Mouse (Mus musculus) heart, postnatal 0 days (tissue): Measurements from ENCODE around the gene Sgpp2.

ENCODE experiments used
- CTCF ChIP-seq: IDR thresholded peaks from 2 replicates; pipeline ENCODE4 v1.5.1; 2016; ENCODE audit warnings: antibody characterized with exemption, control low read depth, low read depth
- EP300 ChIP-seq: IDR thresholded peaks from 2 replicates; pipeline ENCODE4 v1.6.1; 2016; ENCODE audit warnings: antibody characterized with exemption, low read depth

DNA sequence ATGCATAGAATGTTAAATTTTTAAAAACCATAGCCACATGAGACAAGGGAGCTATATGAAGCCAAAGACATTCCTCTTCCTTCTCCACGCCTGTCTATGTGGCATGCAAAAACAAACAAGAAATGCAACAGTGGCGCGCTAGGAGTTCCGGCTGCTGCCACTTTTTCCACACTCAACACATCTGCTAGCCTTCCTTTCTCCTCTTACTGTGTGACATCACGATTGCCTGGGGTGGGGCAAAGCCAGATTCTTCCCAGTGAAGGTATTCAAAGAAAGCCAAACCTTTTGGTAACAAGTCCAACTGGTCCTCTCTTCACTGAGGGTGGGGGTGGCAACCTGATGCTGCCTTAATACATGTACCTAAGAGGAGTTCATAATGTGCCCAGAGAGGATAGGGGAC is 111.6 kb downstream of the Sgpp2 start:
- TF ChIP-seq EP300 (no peak), CTCF (no peak)
